Mouse (Mus musculus): ENCODE results near the gene Ccdc28b.
A peak's percentile ranks its signal among the peaks of the same experiment; 100 is the strongest.

Gene Ccdc28b

GRCm38 (mm10) chr4:129584884-129585608 lies 38.7 kb downstream of the Ccdc28b start:
- DNase-seq (ENCODE audit: low read depth, low spot score), result peak; percentile 61

GRCm38 (mm10) chr4:129584370-129584769 lies 39.4 kb downstream of the Ccdc28b start:
- DNase-seq (ENCODE audit: low read depth, low spot score), result no peak

- DNase-seq (ENCODE audit: low read depth, low spot score), result no peak
Measured at GRCm38 (mm10) chr4:129582251-129582650, 41.5 kb downstream of the Ccdc28b start.

- DNase-seq (ENCODE audit: low read depth, low spot score), result no peak
Measured at GRCm38 (mm10) chr4:129580347-129580746, 43.4 kb downstream of the Ccdc28b start.

- DNase-seq (ENCODE audit: low read depth, low spot score), result no peak
Measured at GRCm38 (mm10) chr4:129578466-129578865, 45.3 kb downstream of the Ccdc28b start, which contains the start of gene Fam167b. Gene Fam167b (minus strand): TSS chr4:129578549.

GRCm38 (mm10) chr4:129577688-129578087 lies 46.1 kb downstream of the Ccdc28b start:
- no peak for DNase-seq (ENCODE audit: low read depth, low spot score)

- DNase-seq (ENCODE audit: low read depth, low spot score), result no peak
Measured at GRCm38 (mm10) chr4:129576863-129577491, 46.8 kb downstream of the Ccdc28b start.

- no peak for DNase-seq (ENCODE audit: low read depth, low spot score)
Measured at GRCm38 (mm10) chr4:129575171-129575844, 48.4 kb downstream of the Ccdc28b start.

- no peak for DNase-seq (ENCODE audit: low read depth, low spot score)
Measured at GRCm38 (mm10) chr4:129573430-129573829, 50.3 kb downstream of the Ccdc28b start, which contains the start of gene Lck. Gene Lck (minus strand): TSS chr4:129573641.

- no peak for DNase-seq (ENCODE audit: low read depth, low spot score)
Measured at GRCm38 (mm10) chr4:129573093-129573370, 50.7 kb downstream of the Ccdc28b start.

- no peak for DNase-seq (ENCODE audit: low read depth, low spot score)
Measured at GRCm38 (mm10) chr4:129572236-129573092, 51.3 kb downstream of the Ccdc28b start.

GRCm38 (mm10) chr4:129571551-129572084 lies 52.1 kb downstream of the Ccdc28b start:
- DNase-seq (ENCODE audit: low read depth, low spot score), result no peak

GRCm38 (mm10) chr4:129570028-129570427 lies 53.7 kb downstream of the Ccdc28b start:
- DNase-seq (ENCODE audit: low read depth, low spot score), result no peak
